Mouse (Mus musculus) right cerebral cortex, postnatal 36 days (tissue): ENCODE measurements around the gene D10Wsu102e.

Source experiments
- DNase-seq, 2 experiments: peaks; one replicate each; pipeline ENCODE4 v3.0.0; 2022; ENCODE audit warnings: low spot score in 2 of 2, mixed read lengths in 1 of 2

D10Wsu102e gene

DNA sequence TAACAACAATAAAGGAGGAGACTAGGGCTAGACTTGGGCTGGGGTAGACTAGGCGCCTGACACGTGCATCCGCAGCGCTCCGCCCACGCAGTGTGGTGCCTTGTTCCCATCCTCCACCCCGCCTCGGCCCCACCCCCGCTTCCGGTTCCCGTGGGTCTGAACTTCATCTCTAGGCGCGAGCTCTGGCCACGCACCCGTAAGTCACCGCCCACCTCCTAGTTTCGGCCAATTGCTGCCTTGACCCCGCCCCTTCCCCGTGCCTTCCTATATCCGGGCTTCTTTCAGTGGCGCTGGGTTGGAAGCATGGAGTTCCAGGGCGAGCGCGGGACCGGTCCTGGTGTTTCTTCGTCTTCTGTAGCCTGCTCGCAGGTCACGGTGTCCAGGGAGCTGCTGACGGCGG is at the start of gene D10Wsu102e:
TSS of gene D10Wsu102e (plus strand) at position 266 of the 400 bp plus-strand sequence.
- DNase-seq = peak; percentile 96 to 97

DNA sequence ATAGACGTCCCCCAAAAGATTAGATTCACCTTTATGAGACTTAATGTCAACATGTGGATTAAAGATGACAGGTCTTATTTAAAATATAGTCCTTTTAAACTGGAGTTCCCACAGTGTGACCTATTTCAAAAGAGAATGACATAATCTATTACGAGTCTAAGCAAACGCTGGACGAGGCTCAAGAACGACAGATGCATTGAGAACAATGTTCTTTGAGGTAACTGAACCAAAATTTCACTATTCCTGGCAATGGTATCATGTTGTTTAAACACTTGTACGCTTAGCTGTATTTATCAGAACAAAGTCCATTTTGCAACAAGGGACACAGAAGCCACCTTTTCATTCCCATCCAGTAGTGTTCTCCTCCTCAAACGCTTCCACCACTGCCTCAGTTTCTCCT is 49.7 kb upstream of the D10Wsu102e start:
- DNase-seq = no peak

DNA sequence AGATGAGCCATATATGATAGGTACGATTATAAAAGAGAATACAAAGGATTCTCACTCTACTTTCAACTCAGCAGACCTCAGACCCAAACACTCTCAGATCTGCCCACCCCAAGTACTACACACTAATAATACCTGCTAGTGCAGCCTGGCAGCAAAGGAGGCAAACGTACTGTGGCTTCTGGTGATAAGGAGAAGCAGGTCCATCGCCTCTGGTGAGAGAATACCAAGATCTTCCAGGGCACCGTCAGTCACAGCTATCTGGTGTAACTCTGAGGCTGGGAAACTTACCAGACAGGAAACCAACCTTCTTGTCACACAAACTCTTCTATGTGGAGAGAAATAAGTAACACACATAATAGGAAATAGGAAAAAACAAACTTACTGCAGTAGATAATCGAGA is 47.0 kb upstream of the D10Wsu102e start:
- DNase-seq = no peak

DNA sequence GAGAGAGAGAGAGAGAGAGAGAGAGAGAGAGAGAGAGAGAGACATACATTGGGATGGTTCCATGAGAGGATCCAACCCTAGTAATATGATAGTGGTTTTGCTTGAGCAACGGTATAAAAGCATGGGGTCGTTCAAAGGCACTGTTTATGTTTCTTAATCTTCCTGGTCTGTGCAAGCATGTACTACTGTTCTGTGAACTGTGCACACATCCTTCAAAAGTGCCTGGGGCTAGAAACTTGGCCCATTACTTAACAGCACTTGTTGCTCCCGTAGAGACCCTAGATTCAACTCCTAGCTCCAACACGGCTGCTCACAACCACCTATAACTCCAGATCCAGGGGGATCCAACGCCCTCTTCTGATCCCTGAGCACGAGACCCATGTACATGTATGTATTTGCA is 39.6 kb upstream of the D10Wsu102e start:
- no peak for DNase-seq

- DNase-seq = no peak
Observed at GRCm38 (mm10) chr10:83320870-83321269, 39.2 kb upstream of the D10Wsu102e start.

DNA sequence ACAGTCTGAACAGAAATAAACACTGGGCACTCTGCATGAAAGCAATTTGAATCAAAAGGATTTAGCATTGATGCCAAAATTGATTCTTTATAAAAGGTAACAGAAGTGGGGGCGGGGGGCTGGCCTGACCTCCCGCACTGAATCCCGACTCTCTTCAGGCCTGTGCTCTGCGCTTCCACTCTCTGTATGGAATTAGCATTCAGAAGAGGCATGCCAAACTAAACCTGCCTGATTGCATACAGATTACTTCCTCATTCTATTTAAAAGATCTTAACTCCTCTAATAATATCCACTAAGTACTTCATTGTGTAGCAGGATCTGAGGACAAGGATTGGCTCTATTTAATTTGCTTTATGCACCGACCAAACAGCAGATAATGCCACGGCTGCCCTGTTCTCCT is 38.5 kb upstream of the D10Wsu102e start:
- DNase-seq = no peak

DNA sequence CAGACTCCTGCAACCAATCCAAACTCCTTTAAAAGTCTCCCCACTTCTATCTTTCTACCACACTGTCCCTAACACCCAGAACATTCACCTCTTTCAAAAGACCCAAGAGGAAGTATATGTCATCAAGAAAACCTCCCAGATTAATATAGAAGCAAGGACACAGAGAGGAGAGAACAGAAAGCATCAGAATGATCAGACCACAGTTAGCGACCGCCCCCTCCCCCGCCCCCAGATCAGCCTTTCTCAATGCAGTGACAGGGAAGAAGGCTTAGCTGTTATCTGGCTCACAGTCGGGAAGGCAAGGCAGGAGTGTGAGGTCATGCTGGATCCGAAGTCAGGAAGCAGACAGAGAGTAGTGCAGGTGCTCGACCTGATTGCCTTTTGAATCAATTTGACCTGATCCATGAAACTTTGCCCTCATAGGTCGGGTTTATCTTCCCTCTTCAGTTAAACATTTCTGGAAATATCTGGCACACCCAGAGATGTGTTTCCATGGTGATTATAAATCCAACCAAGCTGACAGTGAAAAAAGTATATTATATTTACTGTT is 37.4 kb upstream of the D10Wsu102e start:
- DNase-seq = no peak

GRCm38 (mm10) chr10:83324871-83325270 is 35.1 kb upstream of the D10Wsu102e start:
- no peak for DNase-seq

DNA sequence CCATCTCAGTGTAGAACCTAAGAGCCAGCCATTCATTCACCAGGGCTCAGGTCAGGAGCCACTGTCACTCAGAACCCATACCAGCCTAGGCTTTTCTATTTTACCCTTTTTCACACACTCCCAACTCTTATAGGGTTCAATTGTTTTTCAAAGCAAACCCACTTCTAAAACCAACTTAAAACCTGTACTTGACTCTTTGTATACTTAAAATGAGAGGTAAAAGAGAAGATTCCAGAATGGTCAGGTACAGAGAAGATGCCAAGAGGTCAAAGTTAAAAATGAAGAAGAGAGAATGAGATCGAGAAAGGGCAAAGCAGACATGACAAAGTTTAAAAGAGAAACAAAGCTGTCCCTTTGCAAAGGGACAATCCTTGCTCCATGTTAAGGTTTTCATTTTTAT is 34.1 kb upstream of the D10Wsu102e start:
- DNase-seq = no peak

DNA sequence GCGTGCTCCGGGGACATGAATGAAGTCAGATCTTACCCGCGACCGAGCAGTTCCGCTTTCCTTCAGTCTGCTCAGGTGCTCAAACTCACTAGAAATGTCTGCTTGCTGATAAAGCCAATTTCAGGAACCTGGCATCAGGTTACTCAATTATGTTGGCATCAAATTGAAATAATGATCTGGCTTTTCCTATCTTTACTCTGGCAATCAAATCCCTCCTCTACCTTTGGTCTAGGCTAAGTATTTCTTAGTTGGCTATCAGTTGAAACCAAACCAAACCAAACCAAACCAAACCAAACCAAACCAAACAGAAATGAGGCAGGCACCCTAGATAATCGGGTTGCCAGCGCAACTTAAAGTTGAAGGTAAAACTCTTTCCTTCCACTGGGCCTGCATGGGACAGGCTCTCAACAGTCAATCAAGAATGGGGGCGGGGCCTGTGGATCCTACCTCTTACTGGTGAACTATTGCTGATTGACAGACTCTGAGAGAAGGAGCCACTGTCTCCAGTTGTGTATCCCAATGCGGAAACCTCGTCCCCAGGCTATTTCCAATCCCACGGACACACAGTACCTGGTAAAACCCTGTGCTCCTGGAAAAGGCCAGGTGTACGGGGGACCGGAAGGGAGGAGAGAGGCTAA is 33.3 kb upstream of the D10Wsu102e start:
- no peak for DNase-seq

GRCm38 (mm10) chr10:83328791-83329190 is 31.2 kb upstream of the D10Wsu102e start:
- no peak for DNase-seq

GRCm38 (mm10) chr10:83330336-83330735 is 29.7 kb upstream of the D10Wsu102e start:
- DNase-seq = no peak

GRCm38 (mm10) chr10:83331811-83332210 is 28.2 kb upstream of the D10Wsu102e start:
- DNase-seq = no peak

GRCm38 (mm10) chr10:83332581-83332980 is 27.4 kb upstream of the D10Wsu102e start:
- no peak for DNase-seq

DNA sequence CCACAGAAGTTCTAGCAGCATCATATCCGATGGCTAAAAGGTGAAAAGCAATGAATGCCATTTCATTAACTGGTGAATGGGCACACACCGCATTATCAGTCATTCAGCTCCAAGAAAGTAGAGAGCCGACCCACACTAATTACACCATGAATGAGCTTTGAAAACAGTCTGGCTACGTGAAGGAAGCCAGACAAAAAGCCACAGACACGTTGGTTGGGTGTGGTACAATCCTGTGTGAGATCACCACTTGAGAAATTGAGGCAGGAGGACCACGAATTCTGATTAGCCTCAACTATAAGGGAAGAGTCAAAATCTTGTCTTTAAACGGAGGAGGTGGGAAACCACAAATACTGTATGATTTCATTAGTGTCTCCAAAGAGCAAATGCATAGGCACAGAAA is 23.7 kb upstream of the D10Wsu102e start:
- no peak for DNase-seq

DNA sequence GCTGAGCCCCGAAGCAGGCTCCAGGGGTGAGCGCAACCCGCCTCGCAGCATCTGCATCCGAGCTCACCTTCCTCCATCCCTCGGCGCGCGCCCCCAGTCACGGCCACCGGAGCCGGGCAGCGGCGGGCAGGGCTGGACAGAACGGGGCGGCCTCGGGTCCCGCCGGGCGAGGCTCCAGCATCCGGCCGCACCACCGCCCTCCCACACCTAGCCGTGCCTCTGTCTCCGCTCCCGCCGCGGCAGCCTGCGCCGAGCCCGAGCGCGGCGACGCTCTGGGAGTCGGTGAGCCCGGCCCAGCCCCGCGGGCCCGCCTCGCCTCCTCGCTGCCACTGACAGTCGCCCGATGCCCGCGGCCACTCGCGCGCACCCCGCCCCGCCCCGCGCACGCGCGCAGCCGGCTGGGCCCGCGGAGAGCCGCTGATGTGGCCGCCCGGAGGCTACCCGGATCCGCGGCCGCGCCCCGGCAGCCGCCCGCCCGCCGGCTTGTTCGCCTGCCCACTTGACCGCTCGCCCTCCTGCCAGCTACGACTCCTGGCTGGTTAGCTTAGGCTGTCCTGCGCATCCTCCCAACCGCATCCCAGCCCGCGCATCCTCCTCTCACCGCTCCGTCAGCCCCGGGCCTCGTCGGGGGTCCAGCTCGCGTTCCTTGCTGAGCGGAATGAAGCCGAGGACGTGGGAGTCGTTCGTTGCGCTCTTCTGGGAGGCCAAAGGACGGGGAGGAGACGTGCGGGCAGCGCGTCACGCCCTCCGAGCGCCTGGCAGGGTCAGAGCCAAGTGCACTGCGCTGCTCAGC is 22.7 kb upstream of the D10Wsu102e start, which contains the start of gene Slc41a2:
TSS of gene Slc41a2 (minus strand) at position 724 of the 793 bp plus-strand sequence.
- DNase-seq = peak; percentile 45 to 54

DNA sequence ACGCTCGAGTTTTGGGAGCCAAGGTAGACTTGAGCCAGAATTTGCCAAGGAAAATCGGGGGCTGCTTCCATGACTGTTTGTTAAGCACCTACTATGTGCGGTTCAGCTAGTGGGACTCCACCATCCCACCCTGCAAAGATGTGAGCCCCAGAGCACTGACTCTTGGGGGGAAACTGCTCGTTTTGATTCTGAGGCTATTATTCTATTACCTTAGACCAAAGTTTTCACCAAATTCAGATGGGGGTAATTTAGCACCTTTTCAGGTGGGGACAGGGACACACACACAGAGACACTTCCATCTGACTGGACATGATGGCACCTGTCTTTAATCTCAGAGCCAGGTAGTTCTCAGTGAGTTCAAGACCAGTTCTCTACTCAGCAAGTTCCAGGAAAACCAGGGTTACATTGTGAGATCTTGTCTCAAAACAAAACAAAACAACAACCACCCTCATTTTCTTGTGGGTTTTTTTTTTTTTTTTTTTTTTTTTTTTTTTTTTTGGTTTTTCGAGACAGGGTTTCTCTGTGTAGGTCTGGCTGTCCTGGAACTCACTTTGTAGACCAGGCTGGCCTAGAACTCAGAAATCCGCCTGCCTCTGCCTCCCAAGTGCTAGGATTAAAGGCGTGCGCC is 21.9 kb upstream of the D10Wsu102e start:
- no peak for DNase-seq

DNA sequence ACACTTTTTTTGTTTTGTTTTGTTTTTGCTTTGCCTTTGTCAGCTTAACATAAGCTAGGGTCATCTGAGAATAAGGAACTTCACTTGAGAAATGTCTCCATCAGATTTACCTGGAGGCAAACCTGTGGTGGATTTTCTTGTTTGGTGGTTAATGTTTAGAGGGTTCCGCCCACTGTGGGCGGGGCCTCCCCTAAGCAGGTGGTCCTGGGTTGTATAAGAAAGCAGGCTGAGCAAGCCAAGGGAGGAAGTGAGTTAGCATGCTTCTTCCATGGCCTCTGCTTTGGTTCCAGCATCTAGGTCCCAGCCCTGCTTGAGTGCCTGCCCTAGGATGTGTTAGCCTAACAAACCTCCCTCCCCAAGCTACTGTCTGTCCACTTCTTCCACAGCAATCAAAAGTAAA is 18.8 kb upstream of the D10Wsu102e start:
- no peak for DNase-seq

- DNase-seq = no peak
Observed at GRCm38 (mm10) chr10:83343171-83343570, 16.9 kb upstream of the D10Wsu102e start.

- DNase-seq = no peak
Observed at GRCm38 (mm10) chr10:83343828-83344685, 16.0 kb upstream of the D10Wsu102e start.

DNA sequence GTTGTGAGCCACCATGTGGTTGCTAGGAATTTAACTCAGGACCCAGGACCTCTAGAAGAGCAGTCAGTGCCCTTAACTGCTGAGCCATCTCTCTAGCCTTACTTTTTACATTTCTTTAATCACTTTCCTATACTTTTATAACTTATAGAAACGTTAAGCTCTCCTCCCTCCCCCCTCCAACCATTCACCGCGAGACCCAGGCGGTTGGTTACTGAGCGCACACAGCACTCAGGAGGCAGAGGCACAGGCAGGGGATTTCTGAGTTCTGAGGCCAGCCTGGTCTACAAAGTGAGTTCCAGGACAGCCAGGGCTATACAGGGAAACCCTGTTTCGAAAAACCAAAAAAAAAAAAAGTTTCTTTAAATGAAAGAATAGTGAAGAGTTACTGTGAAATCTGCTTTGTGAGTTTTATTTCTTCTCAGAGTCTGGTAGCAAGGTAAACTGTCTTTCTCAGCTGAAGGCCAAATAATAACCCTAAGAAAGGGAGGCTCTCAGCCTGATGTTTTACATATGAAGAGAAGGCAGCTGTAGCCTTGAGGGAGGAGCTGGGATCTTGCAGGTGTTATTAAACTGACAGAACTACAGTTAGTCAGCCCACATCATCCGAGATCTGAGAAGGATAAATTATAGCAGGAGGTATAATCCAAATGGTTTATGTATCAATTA is 14.2 kb upstream of the D10Wsu102e start:
- no peak for DNase-seq
